Mouse (Mus musculus): ENCODE measurements at regions not wholly inside any gene's neighbourhood (a gene's known extent, or its start where the extent isn't known, plus 50 kb on each side); places are given as distances from the start of the nearest gene placed in this dataset.

DNA sequence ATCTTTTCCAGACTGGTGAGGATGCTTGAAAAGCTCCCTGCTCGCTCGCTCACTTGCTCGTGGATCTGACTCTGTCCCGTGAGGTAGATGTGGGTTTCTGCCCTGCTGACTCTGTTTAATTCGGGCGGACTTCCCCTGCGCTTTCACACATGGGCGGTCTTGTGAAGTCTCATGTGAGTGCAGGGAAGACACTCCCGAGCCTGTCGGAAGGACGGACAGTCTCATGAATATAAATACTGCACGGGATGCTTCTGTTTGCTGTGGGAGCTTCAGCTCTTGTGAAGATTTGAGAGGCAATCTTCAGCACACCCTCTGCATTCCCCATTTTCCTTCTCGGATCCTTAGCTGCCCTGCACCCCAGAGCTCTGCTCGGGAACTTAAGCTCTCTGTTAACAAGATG is 98.3 kb downstream of the Tpra1 start:
- no peak for TF ChIP-seq POLR2AphosphoS5 (IDR thresholded peaks at IDR 0.05; ENCODE audit: borderline replicate concordance, low read depth, low read length)
- TF ChIP-seq USF1 (IDR thresholded peaks at IDR 0.05; ENCODE audit: low read depth, low read length): no peak

Data from MEL (cell line).